Mouse (Mus musculus): ENCODE results near the gene Abhd17c. TPM values are rescaled to one million over a fixed set of nuclear protein-coding genes. Genes with fewer than 3 reads are reported as not detected.
A peak's percentile ranks its signal among the peaks of the same experiment; 100 is the strongest.

Gene Abhd17c
- polyA plus RNA-seq, 1 experiment from 2014 or later, result 34.9 TPM

- no peak for ATAC-seq (ENCODE audit: low read depth)
- Histone ChIP-seq H3K4me2 (ENCODE audit: low read depth, low read length) (no peak overlapping the region), H3K4me3 (ENCODE audit: low read depth, low read length) (no peak overlapping the region), H3K9ac (ENCODE audit: low read depth, low read length) (no peak overlapping the region), H3K4me1 (ENCODE audit: control insufficient read depth, insufficient read depth, low read length) (peaks cover 4% of the 10 kb centered on the region; the same call in 1 of the 2 replicates), H3K27ac (replicated peaks; ENCODE audit: low read depth, low read length) (no peak overlapping the region), H3K9me3 (ENCODE audit: control insufficient read depth, low read length) (no peaks in the 10 kb centered on the region), H3K27me3 (replicated peaks; ENCODE audit: control insufficient read depth, insufficient read depth, low read length) (peaks cover 23% of the 10 kb centered on the region), H3K36me3 (ENCODE audit: control insufficient read depth, insufficient read depth, low read length) (no peaks in the 10 kb centered on the region)
- WGBS, result 57% methylated on average over 3 of the region's 3 CpGs
- DNase-seq (ENCODE audit: low spot score), result no peak
Measured at GRCm38 (mm10) chr7:84088191-84088590, 63.5 kb downstream of the Abhd17c start.

- WGBS, result 1% methylated on average over 42 of the region's 54 CpGs
- peak within 1 kb of the TSS; percentile 40; the same call in 1 of the 2 replicates for H3K9ac ChIP-seq (ENCODE audit: low read depth, low read length)
- H3K4me3 ChIP-seq (ENCODE audit: low read depth, low read length), result peak within 1 kb of the TSS; percentile 46
- peak within 1 kb of the TSS; percentile 77 for H3K4me2 ChIP-seq (ENCODE audit: low read depth, low read length)
- DNase-seq (ENCODE audit: low spot score) (peak; percentile 85), ATAC-seq (ENCODE audit: low read depth) (peak; percentile 80)
- H3K4me1 ChIP-seq (ENCODE audit: control insufficient read depth, insufficient read depth, low read length), result peaks cover 4% of the 10 kb centered on the region; the same call in 1 of the 2 replicates
- H3K27me3 ChIP-seq (replicated peaks; ENCODE audit: control insufficient read depth, insufficient read depth, low read length), result peaks cover 23% of the 10 kb centered on the region
- no peaks in the 10 kb centered on the region for H3K36me3 ChIP-seq (ENCODE audit: control insufficient read depth, insufficient read depth, low read length)
- no peaks in the 10 kb centered on the region for H3K9me3 ChIP-seq (ENCODE audit: control insufficient read depth, low read length)
- H3K27ac ChIP-seq (replicated peaks; ENCODE audit: low read depth, low read length), result no peak within 1 kb of the TSS
Measured at GRCm38 (mm10) chr7:84086039-84086829, 65.5 kb downstream of the Abhd17c start, which contains the start of gene Cemip. Cemip (minus strand) TSS chr7:84086502.

GRCm38 (mm10) chr7:84085049-84085945 lies 66.4 kb downstream of the Abhd17c start:
- Histone ChIP-seq H3K4me1 (ENCODE audit: control insufficient read depth, insufficient read depth, low read length) (peaks cover 4% of the 10 kb centered on the region; the same call in 1 of the 2 replicates), H3K27me3 (replicated peaks; ENCODE audit: control insufficient read depth, insufficient read depth, low read length) (peaks cover 23% of the 10 kb centered on the region), H3K4me2 (ENCODE audit: low read depth, low read length) (peak overlapping the region; percentile 77), H3K4me3 (ENCODE audit: low read depth, low read length) (peak overlapping the region; percentile 46), H3K36me3 (ENCODE audit: control insufficient read depth, insufficient read depth, low read length) (no peaks in the 10 kb centered on the region), H3K27ac (replicated peaks; ENCODE audit: low read depth, low read length) (no peak overlapping the region), H3K9me3 (ENCODE audit: control insufficient read depth, low read length) (no peaks in the 10 kb centered on the region), H3K9ac (ENCODE audit: low read depth, low read length) (no peak overlapping the region)
- whole genome bisulfite sequencing, result 2% methylated on average over 38 of the region's 39 CpGs
- peak; percentile 72 for DNase-seq (ENCODE audit: low spot score)
- no peak for ATAC-seq (ENCODE audit: low read depth)

GRCm38 (mm10) chr7:84077257-84078013 lies 74.3 kb downstream of the Abhd17c start:
- Histone ChIP-seq H3K4me3 (ENCODE audit: low read depth, low read length) (no peak overlapping the region), H3K4me2 (ENCODE audit: low read depth, low read length) (no peak overlapping the region), H3K36me3 (ENCODE audit: control insufficient read depth, insufficient read depth, low read length) (no peaks in the 10 kb centered on the region), H3K4me1 (ENCODE audit: control insufficient read depth, insufficient read depth, low read length) (no peaks in the 10 kb centered on the region), H3K27ac (replicated peaks; ENCODE audit: low read depth, low read length) (no peak overlapping the region), H3K27me3 (replicated peaks; ENCODE audit: control insufficient read depth, insufficient read depth, low read length) (no peaks in the 10 kb centered on the region), H3K9me3 (ENCODE audit: control insufficient read depth, low read length) (no peaks in the 10 kb centered on the region), H3K9ac (ENCODE audit: low read depth, low read length) (no peak overlapping the region)
- DNase-seq (ENCODE audit: low spot score) (peak; percentile 57), ATAC-seq (ENCODE audit: low read depth) (peak; percentile 65; the same call in 1 of the 2 replicates)
- WGBS, result 57% methylated on average over 7 of the region's 7 CpGs

- WGBS, result 70% methylated on average over 8 of the region's 8 CpGs
- Histone ChIP-seq H3K4me2 (ENCODE audit: low read depth, low read length) (no peak overlapping the region), H3K9ac (ENCODE audit: low read depth, low read length) (no peak overlapping the region), H3K27ac (replicated peaks; ENCODE audit: low read depth, low read length) (no peak overlapping the region), H3K9me3 (ENCODE audit: control insufficient read depth, low read length) (no peaks in the 10 kb centered on the region), H3K27me3 (replicated peaks; ENCODE audit: control insufficient read depth, insufficient read depth, low read length) (no peaks in the 10 kb centered on the region), H3K4me3 (ENCODE audit: low read depth, low read length) (no peak overlapping the region), H3K36me3 (ENCODE audit: control insufficient read depth, insufficient read depth, low read length) (no peaks in the 10 kb centered on the region), H3K4me1 (ENCODE audit: control insufficient read depth, insufficient read depth, low read length) (no peaks in the 10 kb centered on the region)
- ATAC-seq (ENCODE audit: low read depth) (no peak), DNase-seq (ENCODE audit: low spot score) (no peak)
Measured at GRCm38 (mm10) chr7:84074266-84074665, 77.4 kb downstream of the Abhd17c start.

GRCm38 (mm10) chr7:84073856-84074255 lies 77.8 kb downstream of the Abhd17c start:
- DNase-seq (ENCODE audit: low spot score), result no peak
- no peak for ATAC-seq (ENCODE audit: low read depth)
- 77% methylated on average over 3 of the region's 3 CpGs for WGBS
- Histone ChIP-seq H3K9ac (ENCODE audit: low read depth, low read length) (no peak overlapping the region), H3K4me1 (ENCODE audit: control insufficient read depth, insufficient read depth, low read length) (no peaks in the 10 kb centered on the region), H3K27me3 (replicated peaks; ENCODE audit: control insufficient read depth, insufficient read depth, low read length) (no peaks in the 10 kb centered on the region), H3K4me3 (ENCODE audit: low read depth, low read length) (no peak overlapping the region), H3K9me3 (ENCODE audit: control insufficient read depth, low read length) (no peaks in the 10 kb centered on the region), H3K27ac (replicated peaks; ENCODE audit: low read depth, low read length) (no peak overlapping the region), H3K4me2 (ENCODE audit: low read depth, low read length) (no peak overlapping the region), H3K36me3 (ENCODE audit: control insufficient read depth, insufficient read depth, low read length) (no peaks in the 10 kb centered on the region)

GRCm38 (mm10) chr7:84068931-84069330 lies 82.8 kb downstream of the Abhd17c start:
- no peak overlapping the region for H3K27ac ChIP-seq (replicated peaks; ENCODE audit: low read depth, low read length)
- no peak overlapping the region for H3K4me3 ChIP-seq (ENCODE audit: low read depth, low read length)
- DNase-seq (ENCODE audit: low spot score) (peak; percentile 41), ATAC-seq (ENCODE audit: low read depth) (0 out of 2 replicates have a peak, but pooled peaks have one; percentile 63)
- H3K36me3 ChIP-seq (ENCODE audit: control insufficient read depth, insufficient read depth, low read length), result no peaks in the 10 kb centered on the region
- 59% methylated on average over 5 of the region's 5 CpGs for WGBS
- H3K27me3 ChIP-seq (replicated peaks; ENCODE audit: control insufficient read depth, insufficient read depth, low read length), result no peaks in the 10 kb centered on the region
- H3K4me1 ChIP-seq (ENCODE audit: control insufficient read depth, insufficient read depth, low read length), result no peaks in the 10 kb centered on the region
- no peak overlapping the region for H3K4me2 ChIP-seq (ENCODE audit: low read depth, low read length)
- H3K9me3 ChIP-seq (ENCODE audit: control insufficient read depth, low read length), result no peaks in the 10 kb centered on the region
- no peak overlapping the region for H3K9ac ChIP-seq (ENCODE audit: low read depth, low read length)

- H3K4me1 ChIP-seq (ENCODE audit: control insufficient read depth, insufficient read depth, low read length), result 0 out of 2 replicates have a peak, but pooled peaks cover 7% of the 10 kb centered on the region
- H3K4me3 ChIP-seq (ENCODE audit: low read depth, low read length), result no peak overlapping the region
- H3K9me3 ChIP-seq (ENCODE audit: control insufficient read depth, low read length), result no peaks in the 10 kb centered on the region
- no peaks in the 10 kb centered on the region for H3K36me3 ChIP-seq (ENCODE audit: control insufficient read depth, insufficient read depth, low read length)
- no peak for ATAC-seq (ENCODE audit: low read depth)
- H3K27me3 ChIP-seq (replicated peaks; ENCODE audit: control insufficient read depth, insufficient read depth, low read length), result no peaks in the 10 kb centered on the region
- WGBS, result 91% methylated on average over 7 of the region's 7 CpGs
- DNase-seq (ENCODE audit: low spot score), result no peak
- H3K27ac ChIP-seq (replicated peaks; ENCODE audit: low read depth, low read length), result no peak overlapping the region
- no peak overlapping the region for H3K4me2 ChIP-seq (ENCODE audit: low read depth, low read length)
- H3K9ac ChIP-seq (ENCODE audit: low read depth, low read length), result no peak overlapping the region
Measured at GRCm38 (mm10) chr7:84059799-84060198, 91.9 kb downstream of the Abhd17c start.

All from embryonic facial prominence, embryonic 14.5 days (tissue).